Mouse (Mus musculus) hindbrain, embryonic 13.5 days (tissue): Measurements from ENCODE around the gene 4930404H24Rik. TPM values are rescaled to one million over a fixed set of nuclear protein-coding genes. Genes with fewer than 3 reads are reported as not detected.
A peak's percentile ranks its signal among the peaks of the same experiment; 100 is the strongest.
"Not testable (repeated sequence)": the region's sequence is repeated elsewhere in the genome, so short reads cannot be mapped to it uniquely, and the experiment has no call there.

Source experiments
- ATAC-seq: fragments of 200-750 bp; cut with Nextera tagmentation; 2 replicates; pipeline ENCODE4 v1.8.0; 2017; ENCODE audit warnings: moderate TSS enrichment; ENCODE audit not compliant: low FRiP score
- H3K27ac ChIP-seq: fragments of 300-500 bp; sonication (generic); 2 replicates; pipeline ENCODE4 v1.5.1; 2015; ENCODE audit warnings: inconsistent platforms, mild to moderate bottlenecking, moderate library complexity
- H3K27me3 ChIP-seq: fragments of 300-500 bp; sonication (generic); 2 replicates; pipeline ENCODE4 v1.6.1; 2015; ENCODE audit warnings: mild to moderate bottlenecking, inconsistent platforms
- H3K36me3 ChIP-seq: fragments of 300-500 bp; sonication (generic); 2 replicates; pipeline ENCODE4 v1.6.1; 2015; ENCODE audit warnings: mild to moderate bottlenecking, inconsistent platforms
- H3K4me1 ChIP-seq: fragments of 300-500 bp; sonication (generic); replicated peaks from 2 replicates; pipeline ENCODE4 v1.6.1; 2015; ENCODE audit warnings: inconsistent platforms
- H3K4me2 ChIP-seq: fragments of 300-500 bp; sonication (generic); 2 replicates; pipeline ENCODE4 v1.6.1; 2015; ENCODE audit warnings: inconsistent platforms, mild to moderate bottlenecking, moderate library complexity
- H3K4me3 ChIP-seq: fragments of 300-500 bp; sonication (generic); 2 replicates; pipeline ENCODE4 v1.5.1; 2015; ENCODE audit warnings: mild to moderate bottlenecking, inconsistent platforms
- H3K9ac ChIP-seq: fragments of 300-500 bp; sonication (generic); 2 replicates; pipeline ENCODE4 v1.6.1; 2015; ENCODE audit warnings: mild to moderate bottlenecking, inconsistent platforms
- H3K9me3 ChIP-seq: fragments of 300-500 bp; sonication (generic); 2 replicates; pipeline ENCODE4 v1.6.1; 2016; ENCODE audit warnings: inconsistent platforms
- WGBS: fragments of 180-500 bp; shearing (Covaris S2); methylation state at CpG from one replicate; pipeline ENCODE4 v1.1.7; 2015; 5-methylcytosine and 5-hydroxymethylcytosine counted together
- polyA plus RNA-seq: library from polyadenylated mRNA; unstranded; fragments of >200 nt; fragmentation: Nextera tagmentation; extraction: Ambion mirVana; gene quantifications from 2 replicates; pipeline ENCODE4 v1.2.1, GENCODE M21; 2015

The 4930404H24Rik gene
- polyA plus RNA-seq, 1 experiment from 2014 or later: not detected

DNA sequence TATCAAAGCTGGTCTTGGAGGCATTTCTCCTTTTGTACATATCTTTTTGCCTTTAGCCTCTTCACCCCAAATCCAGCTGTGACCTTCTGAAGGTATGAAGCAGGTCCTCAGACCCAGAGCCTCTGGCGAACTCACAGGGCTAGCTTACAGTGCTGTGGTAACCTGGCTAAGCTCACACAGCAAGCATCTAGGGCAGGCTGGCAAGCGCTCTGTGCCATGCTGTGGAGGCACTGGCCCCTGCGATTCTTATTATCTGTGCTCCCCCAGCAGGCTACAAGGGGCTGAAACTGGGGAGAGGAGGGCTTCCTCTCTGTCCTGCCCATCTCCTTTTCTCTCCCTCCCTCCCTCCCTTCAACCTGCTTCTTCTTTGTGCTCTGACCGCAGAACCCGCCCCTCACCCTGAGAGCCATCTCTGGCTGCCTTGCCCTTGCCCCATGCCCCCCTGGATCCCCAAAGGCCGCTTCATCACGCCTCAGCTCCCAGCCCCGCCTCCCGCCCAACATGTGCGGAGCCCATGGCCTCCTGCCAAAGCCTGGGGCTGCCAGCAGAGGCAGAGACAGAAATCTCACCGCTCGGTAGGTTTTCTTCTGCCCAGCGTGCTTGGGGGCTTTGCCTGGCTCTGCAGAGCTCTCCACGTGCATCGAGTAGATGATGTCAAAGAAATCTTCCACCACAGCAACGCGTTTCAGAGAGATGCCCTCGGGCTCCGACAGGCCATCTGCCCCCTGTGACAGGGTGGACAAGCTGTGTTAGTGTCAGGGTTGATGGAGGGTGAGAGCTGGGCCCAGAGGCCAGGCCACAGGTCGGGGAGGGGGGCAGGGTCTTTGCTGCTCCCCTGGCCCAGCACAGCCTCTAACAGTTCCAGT lies 9.2 kb upstream of the 4930404H24Rik start:
- Histone ChIP-seq H3K4me3 (no peak overlapping the region), H3K9me3 (no peaks in the 10 kb centered on the region), H3K27ac (peak overlapping the region; percentile 93), H3K4me1 (peaks cover 51% of the 10 kb centered on the region), H3K36me3 (no peaks in the 10 kb centered on the region), H3K27me3 (0 out of 2 replicates have a peak, but pooled peaks cover 12% of the 10 kb centered on the region), H3K9ac (peak overlapping the region; percentile 68), H3K4me2 (peak overlapping the region; percentile 32)
- ATAC-seq: peak; percentile 79
- 6% methylated on average over 20 of the region's 20 CpGs for WGBS

DNA sequence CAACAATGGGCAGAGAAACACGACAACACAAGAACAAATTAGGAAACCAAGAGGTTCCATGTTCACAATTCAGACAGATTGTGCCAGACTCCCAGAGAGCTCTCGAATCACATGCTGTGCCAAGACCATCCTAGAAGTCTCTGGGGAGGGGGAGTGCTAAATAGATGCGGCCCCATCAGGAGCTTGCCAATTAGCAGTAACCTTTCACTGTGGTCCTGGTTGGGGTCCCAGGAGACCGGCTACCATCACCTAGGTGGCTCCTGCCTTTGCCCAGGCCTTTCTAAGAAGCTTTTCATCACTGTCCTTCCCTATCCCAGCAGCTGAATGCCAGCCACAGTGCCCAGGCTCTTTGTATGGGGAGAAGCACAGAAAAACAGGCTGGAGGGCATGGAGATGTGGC lies 8.5 kb upstream of the 4930404H24Rik start:
- no peaks in the 10 kb centered on the region for H3K9me3 ChIP-seq
- ATAC-seq: peak; percentile 4; the same call in 1 of the 2 replicates
- H3K36me3 ChIP-seq: no peaks in the 10 kb centered on the region
- peak overlapping the region; percentile 93 for H3K27ac ChIP-seq
- H3K4me2 ChIP-seq: peak overlapping the region; percentile 32; the same call in 1 of the 2 replicates
- H3K4me3 ChIP-seq: no peak overlapping the region
- WGBS: 22% methylated on average over 4 of the region's 4 CpGs
- 0 out of 2 replicates have a peak overlapping the region, but pooled peaks have one; percentile 9 for H3K9ac ChIP-seq
- peaks cover 14% of the 10 kb centered on the region; the same call in 1 of the 2 replicates for H3K27me3 ChIP-seq
- H3K4me1 ChIP-seq: peaks cover 47% of the 10 kb centered on the region

DNA sequence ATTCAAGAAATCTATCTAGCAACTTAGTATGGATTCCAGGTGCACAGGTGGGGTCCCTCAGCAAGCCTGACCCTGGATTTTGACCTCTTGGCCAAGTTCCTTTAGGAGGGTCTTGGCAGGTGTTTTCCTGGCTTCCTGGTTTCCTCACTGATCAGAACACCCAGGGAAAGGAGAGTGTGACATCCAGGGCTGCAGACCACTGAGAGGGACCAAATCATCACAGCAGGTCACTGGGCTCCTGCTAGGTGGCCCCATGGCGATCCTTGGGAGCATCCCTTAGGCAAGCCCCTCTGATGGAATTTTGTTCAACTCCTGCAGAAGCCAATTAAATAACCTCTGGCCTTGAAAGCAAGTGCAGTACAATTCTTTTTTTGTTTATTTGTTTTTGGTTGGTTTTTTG lies 2.5 kb upstream of the 4930404H24Rik start:
- Histone ChIP-seq H3K9ac (no peak overlapping the region), H3K4me2 (no peak overlapping the region), H3K4me1 (peaks cover 47% of the 10 kb centered on the region), H3K9me3 (no peaks in the 10 kb centered on the region), H3K36me3 (no peaks in the 10 kb centered on the region), H3K4me3 (no peak overlapping the region), H3K27me3 (peaks cover 4% of the 10 kb centered on the region), H3K27ac (no peak overlapping the region)
- ATAC-seq: no peak
- 89% methylated on average over 1 of the region's 1 CpGs for WGBS

DNA sequence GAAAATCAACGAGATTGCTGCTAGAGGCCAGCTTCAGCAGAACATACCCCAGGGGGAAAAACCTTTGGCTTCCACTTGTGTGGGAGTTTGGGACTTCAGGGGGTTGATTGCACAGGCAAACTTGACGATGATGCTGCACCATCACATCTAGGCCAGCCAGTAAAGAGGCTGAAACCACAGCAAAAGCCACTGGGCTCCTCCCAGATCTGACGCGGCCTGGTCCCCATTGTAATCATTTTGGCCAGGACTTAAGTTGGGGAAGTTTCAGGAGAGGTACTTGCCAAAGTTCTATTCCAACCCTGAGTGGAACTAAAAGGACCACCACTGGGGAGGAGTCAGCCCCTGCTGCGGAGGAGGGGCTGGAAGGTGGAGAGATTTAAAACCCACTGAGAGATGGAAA lies 1.6 kb upstream of the 4930404H24Rik start:
- WGBS: 24% methylated on average over 5 of the region's 5 CpGs
- peaks cover 45% of the 10 kb centered on the region for H3K4me1 ChIP-seq
- H3K4me2 ChIP-seq: peak overlapping the region; percentile 88
- H3K27ac ChIP-seq: peak overlapping the region; percentile 98
- 0 out of 2 replicates have a peak overlapping the region, but pooled peaks have one; percentile 86 for H3K9ac ChIP-seq
- peaks cover 8% of the 10 kb centered on the region for H3K27me3 ChIP-seq
- no peak for ATAC-seq
- no peaks in the 10 kb centered on the region for H3K9me3 ChIP-seq
- H3K36me3 ChIP-seq: no peaks in the 10 kb centered on the region
- H3K4me3 ChIP-seq: no peak overlapping the region

DNA sequence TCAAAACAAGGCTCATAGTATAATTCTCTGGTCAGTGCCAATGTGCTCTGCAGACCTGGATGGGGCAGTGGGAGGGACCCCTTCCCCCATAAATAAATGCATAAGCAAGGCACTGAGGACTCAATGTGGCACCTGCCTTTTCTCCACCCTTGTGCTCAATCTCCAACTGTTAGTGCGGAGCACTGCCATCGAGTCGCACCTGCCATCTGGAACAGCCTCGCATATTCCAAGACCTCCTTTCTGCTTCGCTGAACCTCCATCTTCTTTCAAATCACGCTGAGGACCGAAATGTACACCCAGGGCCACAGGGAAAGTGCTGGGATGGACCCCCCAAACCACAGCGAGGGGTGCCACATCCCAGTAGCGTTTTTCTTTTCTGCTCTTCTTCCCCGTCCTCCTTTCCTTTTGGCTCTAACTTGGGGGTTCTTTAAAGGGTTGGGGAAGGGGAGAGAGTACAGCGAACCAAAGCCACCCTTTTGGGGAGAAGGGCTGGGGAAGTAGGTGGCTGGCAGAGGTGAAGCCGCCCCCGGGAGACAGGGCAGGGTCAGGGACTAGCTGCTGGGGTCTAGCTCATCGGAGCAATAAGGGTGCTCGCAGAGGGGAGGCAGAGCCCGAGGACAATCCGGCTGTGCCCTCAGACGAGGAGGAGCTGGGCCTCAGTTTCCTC lies 945 bp upstream of the 4930404H24Rik start:
- Histone ChIP-seq H3K9me3 (no peaks in the 10 kb centered on the region), H3K27ac (peak overlapping the region; percentile 98), H3K36me3 (no peaks in the 10 kb centered on the region), H3K4me2 (peak overlapping the region; percentile 88), H3K4me3 (peak overlapping the region; percentile 54), H3K4me1 (peaks cover 52% of the 10 kb centered on the region), H3K9ac (peak overlapping the region; percentile 86), H3K27me3 (peaks cover 10% of the 10 kb centered on the region)
- WGBS: 6% methylated on average over 18 of the region's 18 CpGs
- ATAC-seq: peak; percentile 5; the same call in 1 of the 2 replicates

GRCm38 (mm10) chr2:153492179-153492517 lies 442 bp upstream of the 4930404H24Rik start:
- H3K4me2 ChIP-seq: peak overlapping the region; percentile 88
- peaks cover 57% of the 10 kb centered on the region for H3K4me1 ChIP-seq
- 1% methylated on average over 23 of the region's 24 CpGs for WGBS

GRCm38 (mm10) chr2:153493393-153493731 lies 772 bp downstream of the 4930404H24Rik start:
- Histone ChIP-seq H3K27me3 (peaks cover 13% of the 10 kb centered on the region), H3K4me1 (peaks cover 69% of the 10 kb centered on the region), H3K4me3 (peak overlapping the region; percentile 54), H3K9me3 (no peaks in the 10 kb centered on the region), H3K9ac (peak overlapping the region; percentile 86), H3K36me3 (no peaks in the 10 kb centered on the region), H3K27ac (peak overlapping the region; percentile 98), H3K4me2 (peak overlapping the region; percentile 88)
- ATAC-seq: no peak
- 22% methylated on average over 2 of the region's 2 CpGs for WGBS

More at GRCm38 (mm10) chr2:153492179-153492517, 442 bp upstream of the 4930404H24Rik start:
- Histone ChIP-seq H3K9me3 (no peaks in the 10 kb centered on the region), H3K9ac (peak overlapping the region; percentile 86), H3K4me3 (peak overlapping the region; percentile 54), H3K27ac (peak overlapping the region; percentile 98), H3K36me3 (no peaks in the 10 kb centered on the region), H3K27me3 (peaks cover 10% of the 10 kb centered on the region)
- ATAC-seq: peak; percentile 34

GRCm38 (mm10) chr2:153493781-153494292 lies 1.2 kb downstream of the 4930404H24Rik start:
- WGBS: 12% methylated on average over 6 of the region's 6 CpGs
- ATAC-seq: no peak

DNA sequence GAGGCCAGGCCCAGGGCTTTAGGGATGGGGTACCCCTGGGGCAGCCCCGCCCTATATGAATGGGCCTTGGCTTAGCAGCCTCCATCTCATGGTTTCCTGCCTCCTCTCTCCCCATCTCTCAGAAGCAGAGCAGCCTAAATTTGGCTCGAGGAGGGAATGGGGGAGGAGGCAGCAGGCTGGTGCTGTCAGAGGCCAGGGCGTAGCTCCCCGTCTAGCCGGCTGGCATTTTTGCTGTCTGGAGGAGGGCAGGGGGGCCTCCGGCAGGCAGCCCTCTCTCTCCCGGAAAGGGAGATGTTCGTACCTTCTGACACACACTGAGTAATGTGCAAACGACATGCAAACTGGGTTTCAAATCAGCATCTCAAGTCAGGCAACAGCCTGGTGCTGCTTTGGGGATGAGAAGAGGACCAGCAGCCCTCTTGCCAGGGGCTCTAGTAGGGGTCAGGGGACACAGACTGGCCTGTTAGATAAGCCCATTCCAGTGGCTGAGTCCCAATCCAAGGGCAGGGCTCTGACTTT lies 1.8 kb downstream of the 4930404H24Rik start:
- Histone ChIP-seq H3K36me3 (no peaks in the 10 kb centered on the region), H3K27me3 (peaks cover 16% of the 10 kb centered on the region), H3K9me3 (no peaks in the 10 kb centered on the region), H3K4me3 (no peak overlapping the region), H3K9ac (peak overlapping the region; percentile 43; the same call in 1 of the 2 replicates), H3K27ac (peak overlapping the region; percentile 98), H3K4me2 (no peak overlapping the region), H3K4me1 (peaks cover 73% of the 10 kb centered on the region)
- ATAC-seq: no peak
- WGBS: 17% methylated on average over 9 of the region's 9 CpGs

More at GRCm38 (mm10) chr2:153493781-153494292, 1.2 kb downstream of the 4930404H24Rik start:
- Histone ChIP-seq H3K9ac (peak overlapping the region; percentile 86; the same call in 1 of the 2 replicates), H3K36me3 (no peaks in the 10 kb centered on the region), H3K4me2 (peak overlapping the region; percentile 88; the same call in 1 of the 2 replicates), H3K4me3 (no peak overlapping the region), H3K27ac (peak overlapping the region; percentile 98), H3K9me3 (no peaks in the 10 kb centered on the region), H3K27me3 (peaks cover 14% of the 10 kb centered on the region), H3K4me1 (peaks cover 73% of the 10 kb centered on the region)

GRCm38 (mm10) chr2:153495391-153495790 lies 2.8 kb downstream of the 4930404H24Rik start:
- Histone ChIP-seq H3K27ac (0 out of 2 replicates have a peak overlapping the region, but pooled peaks have one; percentile 24), H3K4me1 (peaks cover 73% of the 10 kb centered on the region), H3K27me3 (peaks cover 21% of the 10 kb centered on the region)
- not testable (repeated sequence) for H3K9me3 ChIP-seq, H3K4me2 ChIP-seq, H3K36me3 ChIP-seq, ATAC-seq, H3K9ac ChIP-seq, H3K4me3 ChIP-seq
- 88% methylated on average over 4 of the region's 4 CpGs for WGBS

DNA sequence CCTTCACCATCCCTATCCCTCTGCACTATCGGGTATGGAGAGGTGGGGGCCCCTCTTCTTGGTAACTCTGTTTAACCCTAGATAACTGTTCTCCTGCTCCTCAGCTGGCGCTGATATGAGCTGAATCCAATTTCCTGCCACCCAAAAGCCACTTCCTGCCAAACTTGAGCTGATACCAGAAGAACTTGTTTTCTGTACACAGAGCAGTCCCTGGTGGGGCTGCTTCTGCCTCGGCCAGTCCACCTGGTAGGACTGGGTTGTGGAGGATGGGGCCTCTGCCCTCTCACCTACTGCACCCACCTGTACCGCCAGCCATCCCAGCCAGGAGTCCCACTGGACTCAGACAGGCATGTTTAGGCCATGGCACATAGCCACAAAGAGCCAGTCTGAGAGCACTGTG lies 3.2 kb downstream of the 4930404H24Rik start:
- no peak for ATAC-seq
- Histone ChIP-seq H3K9ac (peak overlapping the region; percentile 26; the same call in 1 of the 2 replicates), H3K4me1 (peaks cover 69% of the 10 kb centered on the region), H3K4me2 (no peak overlapping the region), H3K36me3 (no peaks in the 10 kb centered on the region), H3K9me3 (no peaks in the 10 kb centered on the region), H3K4me3 (no peak overlapping the region), H3K27ac (peak overlapping the region; percentile 24; the same call in 1 of the 2 replicates), H3K27me3 (peaks cover 25% of the 10 kb centered on the region)
- 89% methylated on average over 4 of the region's 4 CpGs for WGBS

DNA sequence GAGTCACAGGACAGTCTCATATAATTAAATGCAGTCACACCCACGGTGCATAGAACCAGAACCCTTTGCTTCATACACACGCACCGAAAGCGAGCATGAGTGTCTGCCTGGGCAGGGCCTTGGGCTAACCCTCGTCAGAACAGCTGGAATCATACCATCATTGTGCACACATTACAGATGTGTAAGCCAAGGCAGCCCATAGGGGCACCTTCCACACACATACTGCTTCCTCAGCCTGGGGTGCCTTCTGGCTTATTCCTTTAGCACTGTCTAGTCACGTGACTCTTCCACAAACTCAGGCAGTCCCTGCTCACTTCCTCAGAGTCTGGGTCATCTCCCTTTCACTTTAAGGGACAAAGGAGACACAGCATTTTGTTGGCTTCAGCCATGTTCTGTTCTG lies 3.7 kb downstream of the 4930404H24Rik start:
- Histone ChIP-seq H3K4me3 (no peak overlapping the region), H3K9ac (peak overlapping the region; percentile 26; the same call in 1 of the 2 replicates), H3K9me3 (no peaks in the 10 kb centered on the region), H3K4me1 (peaks cover 64% of the 10 kb centered on the region), H3K4me2 (no peak overlapping the region), H3K36me3 (no peaks in the 10 kb centered on the region), H3K27me3 (peaks cover 28% of the 10 kb centered on the region), H3K27ac (peak overlapping the region; percentile 78; the same call in 1 of the 2 replicates)
- 73% methylated on average over 6 of the region's 6 CpGs for WGBS
- no peak for ATAC-seq
